Mouse (Mus musculus) ES-Bruce4 (cell line): Measurements from ENCODE around the gene Olfr202.

Source experiments
- CTCF ChIP-seq: IDR thresholded peaks from one replicate; pipeline ENCODE4 v1.8.1; 2011; ENCODE audit warnings: low read depth, low read length
- EP300 ChIP-seq: IDR thresholded peaks from 2 replicates; pipeline ENCODE4 v1.6.1; 2011; ENCODE audit warnings: low read depth, low read length; ENCODE audit not compliant: insufficient read depth
- POLR2A ChIP-seq: IDR thresholded peaks from one replicate; pipeline ENCODE4 v1.8.1; 2011; ENCODE audit warnings: low read length; ENCODE audit not compliant: insufficient read depth

DNA sequence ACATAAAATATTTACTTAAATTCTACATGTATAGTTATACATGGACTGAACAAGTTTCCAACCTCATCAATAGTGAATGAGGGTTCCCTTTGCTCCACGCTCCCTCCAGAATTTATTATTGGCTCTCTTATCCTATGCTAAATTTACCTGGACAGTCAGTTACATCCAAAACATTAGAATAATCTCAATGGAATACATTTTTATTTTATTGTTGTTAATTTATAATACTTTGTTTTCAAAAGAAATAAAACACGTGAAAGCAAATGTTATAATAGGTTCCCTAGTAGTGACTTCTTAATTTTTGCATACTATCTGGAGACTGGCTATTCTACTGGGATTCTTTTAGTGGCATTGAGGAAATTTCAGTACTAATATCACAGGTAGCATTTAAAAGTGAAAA, 12.0 kb upstream of the Olfr202 start, which contains the start of gene Olfr203:
- no peak for TF ChIP-seq POLR2A
- TF ChIP-seq CTCF = no peak
- no peak for TF ChIP-seq EP300
